Mouse (Mus musculus): ENCODE measurements at regions not wholly inside any gene's neighbourhood (a gene's known extent, or its start where the extent isn't known, plus 50 kb on each side); places are given as distances from the start of the nearest gene placed in this dataset.

- Histone ChIP-seq H3K27me3 (no peaks in the 10 kb centered on the region), H3K9me3 (replicated peaks) (no peaks in the 10 kb centered on the region), H3K27ac (no peak overlapping the region), H3K4me1 (0 out of 2 replicates have a peak, but pooled peaks cover 3% of the 10 kb centered on the region), H3K4me2 (no peak overlapping the region), H3K9ac (no peak overlapping the region), H3K4me3 (no peak overlapping the region), H3K36me3 (ENCODE audit: poor library complexity, severe bottlenecking) (no peaks in the 10 kb centered on the region)
- WGBS: 42% methylated on average over 7 of the region's 7 CpGs
- ATAC-seq: no peak
Measured at GRCm38 (mm10) chr4:82155642-82156320, 549.8 kb downstream of the Nfib start.

DNA sequence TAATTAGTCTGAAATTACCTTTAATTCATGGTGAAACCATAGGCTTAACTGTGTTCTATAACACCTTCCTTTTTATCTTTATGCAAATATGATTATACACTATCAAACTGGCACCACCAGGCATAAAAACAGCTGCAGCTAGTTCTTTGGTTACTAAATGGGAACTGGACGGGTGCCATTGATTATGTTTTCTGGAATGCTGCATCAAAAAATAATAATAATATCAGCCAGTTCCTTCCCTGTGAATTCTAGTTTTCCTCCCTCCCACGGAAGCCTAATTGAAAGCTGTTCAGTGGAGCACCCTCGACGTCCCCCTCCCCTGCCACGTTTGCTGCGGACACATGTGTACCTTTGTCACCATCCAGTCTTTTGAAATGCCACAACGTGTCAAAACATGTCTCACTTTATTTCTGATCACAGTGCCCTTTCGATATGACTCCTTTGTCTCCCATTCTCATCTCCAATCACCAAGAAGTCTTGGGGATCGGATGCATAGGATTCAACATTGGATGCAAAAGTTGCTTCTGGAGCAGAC lies 551.5 kb downstream of the Nfib start:
- no peaks in the 10 kb centered on the region for H3K27me3 ChIP-seq
- H3K4me1 ChIP-seq: 0 out of 2 replicates have a peak, but pooled peaks cover 3% of the 10 kb centered on the region
- H3K9ac ChIP-seq: no peak overlapping the region
- no peaks in the 10 kb centered on the region for H3K9me3 ChIP-seq (replicated peaks)
- 77% methylated on average over 9 of the region's 9 CpGs for WGBS
- no peak overlapping the region for H3K4me2 ChIP-seq
- ATAC-seq: no peak
- H3K4me3 ChIP-seq: no peak overlapping the region
- no peaks in the 10 kb centered on the region for H3K36me3 ChIP-seq (ENCODE audit: poor library complexity, severe bottlenecking)
- H3K27ac ChIP-seq: no peak overlapping the region

DNA sequence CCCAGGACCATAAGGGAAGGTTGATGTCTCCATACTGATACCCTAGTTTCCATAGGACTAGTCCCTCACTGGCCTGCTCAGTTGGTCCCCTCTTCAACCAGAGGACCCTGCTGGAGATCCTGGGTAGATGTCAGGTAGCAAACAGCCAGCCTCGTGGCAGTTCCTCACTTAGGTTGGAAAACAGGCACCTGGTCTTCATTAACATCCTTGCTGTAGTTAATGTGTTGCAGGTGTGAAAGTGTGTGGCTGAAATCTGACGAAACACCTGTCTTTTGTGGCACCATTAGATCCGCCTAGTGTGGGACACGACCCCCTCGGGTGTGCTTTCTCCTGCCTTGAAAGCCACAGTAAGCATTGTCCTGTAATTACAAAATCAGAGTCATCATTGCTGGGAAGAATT lies 551.9 kb downstream of the Nfib start:
- Histone ChIP-seq H3K36me3 (ENCODE audit: poor library complexity, severe bottlenecking) (no peaks in the 10 kb centered on the region), H3K27ac (no peak overlapping the region), H3K4me3 (no peak overlapping the region), H3K9ac (no peak overlapping the region), H3K4me1 (0 out of 2 replicates have a peak, but pooled peaks cover 3% of the 10 kb centered on the region), H3K4me2 (no peak overlapping the region), H3K27me3 (no peaks in the 10 kb centered on the region), H3K9me3 (replicated peaks) (no peaks in the 10 kb centered on the region)
- ATAC-seq: no peak
- WGBS: 71% methylated on average over 5 of the region's 5 CpGs

DNA sequence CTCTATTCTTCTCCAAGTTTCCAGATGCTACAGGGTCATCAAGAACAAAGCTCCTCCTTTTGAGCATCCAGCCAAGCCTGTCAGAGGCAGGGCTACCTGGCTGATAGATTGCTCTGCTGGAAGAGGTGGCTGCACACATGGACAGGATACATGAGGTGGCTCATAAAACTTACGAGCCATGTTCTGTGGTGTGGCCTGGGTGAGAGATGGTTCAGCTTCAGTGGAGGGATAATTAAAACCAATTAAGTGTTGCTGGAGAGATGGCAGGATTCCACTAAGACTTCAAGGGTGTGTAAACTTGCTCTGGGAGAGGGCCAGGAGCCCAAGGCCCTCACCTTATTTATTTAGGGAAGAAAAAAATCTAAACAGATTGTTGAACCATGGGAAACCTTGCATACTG lies 555.6 kb downstream of the Nfib start:
- no peaks in the 10 kb centered on the region for H3K36me3 ChIP-seq (ENCODE audit: poor library complexity, severe bottlenecking)
- no peaks in the 10 kb centered on the region for H3K9me3 ChIP-seq (replicated peaks)
- H3K27ac ChIP-seq: no peak overlapping the region
- H3K9ac ChIP-seq: no peak overlapping the region
- 65% methylated on average over 1 of the region's 1 CpGs for WGBS
- H3K4me2 ChIP-seq: no peak overlapping the region
- ATAC-seq: no peak
- H3K27me3 ChIP-seq: no peaks in the 10 kb centered on the region
- 0 out of 2 replicates have a peak, but pooled peaks cover 3% of the 10 kb centered on the region for H3K4me1 ChIP-seq
- no peak overlapping the region for H3K4me3 ChIP-seq

DNA sequence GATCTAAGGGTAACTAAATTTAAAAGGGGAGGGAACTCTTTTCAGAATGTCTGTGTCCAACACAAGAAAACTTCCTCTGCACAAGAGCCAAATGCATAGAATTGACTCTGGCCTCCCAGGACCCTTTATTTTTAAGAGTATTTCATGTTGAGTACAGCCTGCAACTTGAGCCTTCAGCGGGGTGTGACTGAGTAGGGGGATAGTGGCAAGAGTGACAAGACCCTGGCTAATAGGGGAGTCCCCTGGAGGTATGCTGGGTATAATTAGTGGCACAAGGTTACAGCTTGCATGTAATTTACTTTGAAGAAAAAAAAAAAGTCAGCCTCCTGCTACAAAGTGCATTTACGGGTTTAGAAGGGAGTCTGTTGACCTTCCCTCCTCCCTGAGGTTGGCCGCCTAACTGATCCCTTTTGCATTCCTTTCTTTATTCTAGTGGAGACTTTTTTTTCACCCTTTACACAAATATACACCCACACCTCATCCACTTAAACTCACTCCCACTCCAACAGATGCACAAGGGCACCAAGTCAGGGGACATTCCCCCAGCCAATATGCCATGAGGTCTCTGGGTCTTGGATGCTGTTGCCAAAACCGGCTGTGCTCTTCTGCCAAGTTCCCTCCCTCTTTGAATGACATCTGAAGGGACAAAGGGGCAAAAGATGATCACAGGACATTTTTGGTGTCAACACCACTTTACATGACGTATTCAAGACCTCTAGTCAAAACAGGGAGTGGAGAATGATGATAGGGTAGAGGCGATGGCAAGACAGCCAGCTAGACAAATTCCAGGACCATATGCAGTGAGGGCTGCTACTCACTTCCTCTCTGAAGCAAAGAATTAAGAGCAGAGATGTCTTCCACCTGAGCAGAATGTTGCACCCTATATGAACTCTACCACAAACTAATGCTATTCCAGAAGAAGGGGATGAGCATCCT lies 557.2 kb downstream of the Nfib start:
- ATAC-seq: no peak
- no peak overlapping the region for H3K4me2 ChIP-seq
- no peaks in the 10 kb centered on the region for H3K27me3 ChIP-seq
- H3K9ac ChIP-seq: no peak overlapping the region
- H3K9me3 ChIP-seq (replicated peaks): no peaks in the 10 kb centered on the region
- WGBS: 48% methylated on average over 6 of the region's 6 CpGs
- H3K27ac ChIP-seq: no peak overlapping the region
- no peaks in the 10 kb centered on the region for H3K36me3 ChIP-seq (ENCODE audit: poor library complexity, severe bottlenecking)
- H3K4me3 ChIP-seq: no peak overlapping the region
- H3K4me1 ChIP-seq: no peaks in the 10 kb centered on the region

- H3K27ac ChIP-seq: no peak overlapping the region
- H3K4me2 ChIP-seq: no peak overlapping the region
- no peaks in the 10 kb centered on the region for H3K27me3 ChIP-seq
- no peaks in the 10 kb centered on the region for H3K36me3 ChIP-seq (ENCODE audit: poor library complexity, severe bottlenecking)
- no peak for ATAC-seq
- WGBS: 72% methylated on average over 3 of the region's 3 CpGs
- H3K9me3 ChIP-seq (replicated peaks): no peaks in the 10 kb centered on the region
- no peaks in the 10 kb centered on the region for H3K4me1 ChIP-seq
- H3K9ac ChIP-seq: no peak overlapping the region
- H3K4me3 ChIP-seq: no peak overlapping the region
Measured at GRCm38 (mm10) chr4:82142391-82142790, 563.2 kb downstream of the Nfib start.

DNA sequence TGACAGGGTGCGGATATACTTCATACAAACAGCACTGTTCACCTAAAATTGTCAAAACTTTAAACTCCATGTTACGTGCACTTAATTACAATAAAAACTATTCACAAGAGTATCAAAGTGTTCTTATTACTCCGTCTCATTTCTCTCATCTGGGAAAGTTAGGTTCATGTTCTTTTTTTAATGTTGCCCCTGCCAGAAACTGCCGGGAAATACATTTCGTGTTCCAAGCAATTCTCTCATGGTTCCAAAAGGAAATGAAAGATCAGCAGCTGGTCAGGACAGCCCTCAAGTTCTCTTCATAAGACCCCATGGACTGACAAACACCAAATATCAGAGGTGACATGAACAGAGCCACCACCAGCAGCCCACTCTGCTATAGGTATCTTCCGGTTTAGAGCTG lies 565.7 kb downstream of the Nfib start:
- Histone ChIP-seq H3K9me3 (replicated peaks) (no peaks in the 10 kb centered on the region), H3K36me3 (ENCODE audit: poor library complexity, severe bottlenecking) (no peaks in the 10 kb centered on the region), H3K27ac (no peak overlapping the region), H3K4me3 (no peak overlapping the region), H3K27me3 (no peaks in the 10 kb centered on the region), H3K9ac (no peak overlapping the region), H3K4me1 (no peaks in the 10 kb centered on the region), H3K4me2 (no peak overlapping the region)
- ATAC-seq: no peak
- WGBS: 91% methylated on average over 6 of the region's 6 CpGs

DNA sequence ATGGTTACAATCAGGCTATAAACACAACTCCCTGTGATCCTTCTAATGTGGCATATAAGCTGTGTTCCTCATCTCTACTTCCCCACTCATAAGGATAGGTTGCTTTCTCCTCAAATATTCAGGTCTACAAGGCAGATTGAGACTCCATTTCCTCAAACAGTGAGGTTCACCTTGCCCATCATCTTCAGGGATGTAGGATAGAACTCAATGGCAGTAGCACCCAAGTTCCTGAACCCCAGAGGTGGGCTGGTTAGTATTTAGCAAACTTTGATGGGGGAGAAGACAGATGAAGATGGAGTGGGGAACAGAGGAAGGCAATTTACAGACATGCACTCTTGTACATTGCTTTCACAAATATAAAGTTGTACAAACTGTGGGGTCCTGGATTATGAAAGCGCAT lies 566.5 kb downstream of the Nfib start:
- H3K27ac ChIP-seq: no peak overlapping the region
- no peak overlapping the region for H3K9ac ChIP-seq
- no peak overlapping the region for H3K4me3 ChIP-seq
- no peaks in the 10 kb centered on the region for H3K36me3 ChIP-seq (ENCODE audit: poor library complexity, severe bottlenecking)
- no peak for ATAC-seq
- no peaks in the 10 kb centered on the region for H3K9me3 ChIP-seq (replicated peaks)
- H3K4me2 ChIP-seq: no peak overlapping the region
- H3K27me3 ChIP-seq: no peaks in the 10 kb centered on the region
- 94% methylated on average over 1 of the region's 1 CpGs for WGBS
- no peaks in the 10 kb centered on the region for H3K4me1 ChIP-seq

DNA sequence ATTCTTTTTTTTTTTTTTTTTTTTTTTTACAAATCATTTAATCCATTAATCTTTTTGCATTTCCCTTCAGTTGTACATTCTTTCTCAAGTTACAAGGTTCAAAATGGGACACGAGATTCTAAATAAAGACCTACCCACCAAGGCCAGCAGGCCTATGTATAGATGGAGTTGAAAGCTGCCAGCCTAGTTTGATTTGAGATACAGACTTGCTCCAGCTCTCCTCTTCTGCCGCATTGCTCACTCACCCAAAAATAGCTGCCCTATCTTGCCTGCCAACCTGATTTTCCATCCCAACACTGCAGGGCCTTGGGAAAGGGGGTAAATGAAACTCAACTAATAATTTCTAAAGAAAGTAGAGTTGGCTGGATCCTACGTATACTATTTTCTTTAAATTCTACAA lies 572.7 kb downstream of the Nfib start:
- WGBS: 86% methylated on average over 3 of the region's 3 CpGs

GRCm38 (mm10) chr4:82132326-82132725 lies 573.2 kb downstream of the Nfib start:
- no peaks in the 10 kb centered on the region for H3K4me1 ChIP-seq
- no peak overlapping the region for H3K4me2 ChIP-seq
- 92% methylated on average over 4 of the region's 4 CpGs for WGBS
- no peak overlapping the region for H3K27ac ChIP-seq
- no peaks in the 10 kb centered on the region for H3K36me3 ChIP-seq (ENCODE audit: poor library complexity, severe bottlenecking)
- no peaks in the 10 kb centered on the region for H3K9me3 ChIP-seq (replicated peaks)
- no peak for ATAC-seq
- H3K9ac ChIP-seq: no peak overlapping the region
- H3K4me3 ChIP-seq: no peak overlapping the region
- no peaks in the 10 kb centered on the region for H3K27me3 ChIP-seq

More for the DNA sequence above, 572.7 kb downstream of the Nfib start:
- no peak overlapping the region for H3K9ac ChIP-seq
- no peak overlapping the region for H3K27ac ChIP-seq
- no peaks in the 10 kb centered on the region for H3K9me3 ChIP-seq (replicated peaks)
- no peak overlapping the region for H3K4me3 ChIP-seq
- no peak overlapping the region for H3K4me2 ChIP-seq
- ATAC-seq: no peak
- no peaks in the 10 kb centered on the region for H3K4me1 ChIP-seq
- H3K27me3 ChIP-seq: no peaks in the 10 kb centered on the region
- no peaks in the 10 kb centered on the region for H3K36me3 ChIP-seq (ENCODE audit: poor library complexity, severe bottlenecking)

GRCm38 (mm10) chr4:82129471-82129870 lies 576.1 kb downstream of the Nfib start:
- WGBS: 75% methylated on average over 1 of the region's 1 CpGs

DNA sequence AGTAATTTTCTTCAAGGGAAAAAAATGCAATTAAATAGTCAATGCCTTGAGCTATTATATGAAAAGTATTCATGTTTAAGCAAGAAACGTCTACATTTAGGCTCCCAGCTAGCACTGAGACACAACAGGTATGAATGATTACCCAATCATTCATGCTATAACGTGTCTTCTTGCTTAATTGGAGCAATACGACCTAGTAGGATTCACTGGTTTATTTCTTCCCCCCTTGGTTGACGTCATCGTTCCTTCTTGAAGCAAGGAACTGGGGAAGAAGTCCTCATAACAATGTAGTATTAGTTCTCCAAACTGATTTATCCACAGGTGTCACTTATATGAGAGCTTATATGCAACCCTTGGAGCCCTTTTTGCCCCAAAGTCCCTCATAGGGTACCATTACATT lies 581.8 kb downstream of the Nfib start:
- Histone ChIP-seq H3K9ac (no peak overlapping the region), H3K4me1 (no peaks in the 10 kb centered on the region), H3K9me3 (replicated peaks) (no peaks in the 10 kb centered on the region), H3K27ac (no peak overlapping the region), H3K4me3 (no peak overlapping the region), H3K4me2 (no peak overlapping the region), H3K36me3 (ENCODE audit: poor library complexity, severe bottlenecking) (no peaks in the 10 kb centered on the region), H3K27me3 (no peaks in the 10 kb centered on the region)
- WGBS: 82% methylated on average over 5 of the region's 5 CpGs
- no peak for ATAC-seq

More at GRCm38 (mm10) chr4:82129471-82129870, 576.1 kb downstream of the Nfib start:
- Histone ChIP-seq H3K9ac (no peak overlapping the region), H3K27ac (no peak overlapping the region), H3K36me3 (ENCODE audit: poor library complexity, severe bottlenecking) (no peaks in the 10 kb centered on the region), H3K4me2 (no peak overlapping the region), H3K4me1 (no peaks in the 10 kb centered on the region), H3K27me3 (no peaks in the 10 kb centered on the region), H3K9me3 (replicated peaks) (no peaks in the 10 kb centered on the region), H3K4me3 (no peak overlapping the region)
- no peak for ATAC-seq

All from forebrain, embryonic 13.5 days (tissue).